Mouse (Mus musculus) forebrain, postnatal 0 days (tissue): Measurements from ENCODE around the gene Alpi. TPM values are rescaled to one million over a fixed set of nuclear protein-coding genes. Genes with fewer than 3 reads are reported as not detected.

Source experiments
- ATAC-seq: fragments of 200-750 bp; cut with Nextera tagmentation; 2 replicates; pipeline ENCODE4 v1.8.0; 2017; ENCODE audit warnings: mild to moderate bottlenecking, moderate library complexity
- DNase-seq: peaks from one replicate; pipeline ENCODE4 v3.0.0-alpha.2; 2015
- H3K27ac ChIP-seq: fragments of 300-500 bp; sonication (generic); 2 replicates; pipeline ENCODE4 v1.5.1; 2014; ENCODE audit warnings: low read depth, mild to moderate bottlenecking, antibody characterized with exemption, low read length, moderate library complexity, mixed read lengths
- H3K27me3 ChIP-seq: fragments of 300-500 bp; sonication (generic); 2 replicates; pipeline ENCODE4 v1.6.1; 2014; ENCODE audit warnings: mild to moderate bottlenecking, low read length, mixed read lengths; ENCODE audit not compliant: insufficient read depth
- H3K36me3 ChIP-seq: fragments of 300-500 bp; sonication (generic); 2 replicates; pipeline ENCODE4 v1.6.1; 2014; ENCODE audit warnings: mild to moderate bottlenecking, moderate library complexity; ENCODE audit not compliant: insufficient read depth
- H3K4me1 ChIP-seq: fragments of 300-500 bp; sonication (generic); 2 replicates; pipeline ENCODE4 v1.6.1; 2014; ENCODE audit warnings: antibody characterized with exemption; ENCODE audit not compliant: insufficient read depth
- H3K4me2 ChIP-seq: fragments of 300-500 bp; sonication (generic); 2 replicates; pipeline ENCODE4 v1.6.1; 2014; ENCODE audit warnings: low read depth, mild to moderate bottlenecking, moderate library complexity
- H3K4me3 ChIP-seq: fragments of 300-500 bp; sonication (generic); 2 replicates; pipeline ENCODE4 v1.5.1; 2014; ENCODE audit warnings: low read depth, low read length, mixed read lengths
- H3K9ac ChIP-seq: fragments of 300-500 bp; sonication (generic); 2 replicates; pipeline ENCODE4 v1.6.1; 2014; ENCODE audit warnings: mild to moderate bottlenecking
- H3K9me3 ChIP-seq: fragments of 300-500 bp; sonication (generic); 2 replicates; pipeline ENCODE4 v1.6.1; 2016; ENCODE audit warnings: low read length
- CTCF ChIP-seq: sonication (generic); IDR thresholded peaks from 2 replicates; pipeline ENCODE4 v1.5.1; 2016; ENCODE audit warnings: antibody characterized with exemption, control low read depth, low read depth
- WGBS: fragments of 180-500 bp; shearing (Covaris S2); extraction: QIAGEN DNeasy Blood & Tissue Kit; methylation state at CpG from one replicate; pipeline ENCODE4 v1.1.7; 2014; 5-methylcytosine and 5-hydroxymethylcytosine counted together
- polyA plus RNA-seq: library from polyadenylated mRNA; unstranded; fragments of >200 nt; fragmentation: Nextera tagmentation; extraction: Ambion mirVana; gene quantifications from 2 replicates; pipeline ENCODE4 v1.2.1, GENCODE M21; 2015
- total RNA-seq: library from RNA; depleted of rRNA; stranded (reverse); fragments of >200 nt; gene quantifications from 2 replicates; pipeline ENCODE4 v1.2.3, GENCODE M21; 2014; rRNA removed

Gene Alpi
- not detected in 2 replicates for total RNA-seq
- polyA plus RNA-seq: not detected in 2 replicates

- 96% methylated on average over 1 of the region's 1 CpGs for WGBS
- no peaks in the 10 kb centered on the region for H3K36me3 ChIP-seq
- no peak for TF ChIP-seq CTCF
These were observed at the start of gene Alpi for GRCm38 (mm10) chr1:87101411-87101810. Gene Alpi (minus strand): TSS chr1:87101606.

GRCm38 (mm10) chr1:87149422-87149821 is 48.0 kb upstream of the Alpi start:
- ATAC-seq (no peak), DNase-seq (no peak)
- no peak overlapping the region for H3K4me3 ChIP-seq
- H3K36me3 ChIP-seq: no peaks in the 10 kb centered on the region
- no peak overlapping the region for H3K4me2 ChIP-seq
- H3K27me3 ChIP-seq: peaks cover 35% of the 10 kb centered on the region
- H3K9me3 ChIP-seq: no peaks in the 10 kb centered on the region
- WGBS: 36% methylated on average over 13 of the region's 13 CpGs
- no peaks in the 10 kb centered on the region for H3K4me1 ChIP-seq
- H3K9ac ChIP-seq: no peak overlapping the region
- H3K27ac ChIP-seq: no peak overlapping the region
- no peak for TF ChIP-seq CTCF

More at GRCm38 (mm10) chr1:87101411-87101810, at the start of gene Alpi:
- no peak within 1 kb of the TSS for H3K4me2 ChIP-seq
- no peak within 1 kb of the TSS for H3K4me3 ChIP-seq
- no peaks in the 10 kb centered on the region for H3K27me3 ChIP-seq
- H3K4me1 ChIP-seq: no peaks in the 10 kb centered on the region
- H3K9me3 ChIP-seq: no peaks in the 10 kb centered on the region
- H3K27ac ChIP-seq: no peak within 1 kb of the TSS
- ATAC-seq (no peak), DNase-seq (no peak)
- no peak within 1 kb of the TSS for H3K9ac ChIP-seq

GRCm38 (mm10) chr1:87143141-87143540 is 41.7 kb upstream of the Alpi start:
- no peak for TF ChIP-seq CTCF
- Histone ChIP-seq H3K36me3 (no peaks in the 10 kb centered on the region), H3K4me1 (no peaks in the 10 kb centered on the region), H3K9ac (no peak overlapping the region), H3K4me2 (no peak overlapping the region), H3K4me3 (no peak overlapping the region), H3K27ac (no peak overlapping the region), H3K27me3 (no peaks in the 10 kb centered on the region), H3K9me3 (no peaks in the 10 kb centered on the region)
- DNase-seq (no peak), ATAC-seq (0 out of 2 replicates have a peak, but pooled peaks have one; percentile 8)
- WGBS: 63% methylated on average over 10 of the region's 10 CpGs

- Histone ChIP-seq H3K4me1 (no peaks in the 10 kb centered on the region), H3K9me3 (no peaks in the 10 kb centered on the region), H3K4me2 (no peak overlapping the region), H3K36me3 (no peaks in the 10 kb centered on the region), H3K9ac (no peak overlapping the region), H3K4me3 (no peak overlapping the region), H3K27ac (no peak overlapping the region), H3K27me3 (no peaks in the 10 kb centered on the region)
- ATAC-seq (peak; percentile 82), DNase-seq (peak; percentile 50)
- no peak for TF ChIP-seq CTCF
- 47% methylated on average over 9 of the region's 9 CpGs for WGBS
These were observed 41.0 kb upstream of the Alpi start for GRCm38 (mm10) chr1:87142456-87142855.

GRCm38 (mm10) chr1:87141550-87141949 is 40.1 kb upstream of the Alpi start:
- no peak for DNase-seq
- ATAC-seq: no peak
- WGBS: 86% methylated on average over 4 of the region's 4 CpGs

GRCm38 (mm10) chr1:87131803-87132202 is 30.4 kb upstream of the Alpi start:
- H3K4me1 ChIP-seq: no peaks in the 10 kb centered on the region
- H3K9ac ChIP-seq: no peak overlapping the region
- H3K27me3 ChIP-seq: peaks cover 13% of the 10 kb centered on the region
- 84% methylated on average over 4 of the region's 4 CpGs for WGBS
- TF ChIP-seq CTCF: no peak
- ATAC-seq (no peak), DNase-seq (no peak)
- no peaks in the 10 kb centered on the region for H3K36me3 ChIP-seq
- H3K9me3 ChIP-seq: no peaks in the 10 kb centered on the region
- H3K4me3 ChIP-seq: no peak overlapping the region
- no peak overlapping the region for H3K27ac ChIP-seq
- H3K4me2 ChIP-seq: no peak overlapping the region

More at GRCm38 (mm10) chr1:87141550-87141949, 40.1 kb upstream of the Alpi start:
- H3K4me1 ChIP-seq: no peaks in the 10 kb centered on the region
- no peak overlapping the region for H3K4me3 ChIP-seq
- no peak for TF ChIP-seq CTCF
- H3K36me3 ChIP-seq: no peaks in the 10 kb centered on the region
- H3K9ac ChIP-seq: no peak overlapping the region
- no peak overlapping the region for H3K27ac ChIP-seq
- H3K4me2 ChIP-seq: no peak overlapping the region
- H3K27me3 ChIP-seq: no peaks in the 10 kb centered on the region
- no peaks in the 10 kb centered on the region for H3K9me3 ChIP-seq

GRCm38 (mm10) chr1:87127206-87128030 is 26.0 kb upstream of the Alpi start:
- Histone ChIP-seq H3K36me3 (no peaks in the 10 kb centered on the region), H3K4me3 (peak overlapping the region; percentile 27), H3K4me2 (peak overlapping the region; percentile 43), H3K4me1 (no peaks in the 10 kb centered on the region), H3K27me3 (peaks cover 15% of the 10 kb centered on the region), H3K9ac (peak overlapping the region; percentile 25; the same call in 1 of the 2 replicates), H3K9me3 (no peaks in the 10 kb centered on the region), H3K27ac (no peak overlapping the region)
- no peak for TF ChIP-seq CTCF
- ATAC-seq: peak; percentile 58
- peak; percentile 19 for DNase-seq
- 6% methylated on average over 43 of the region's 43 CpGs for WGBS
